Mouse (Mus musculus) neural tube, embryonic 13.5 days (tissue): ENCODE data around the gene Parp4. TPM values are rescaled to one million over a fixed set of nuclear protein-coding genes. Genes with fewer than 3 reads are reported as not detected.

Source experiments
- ATAC-seq: fragments of 200-750 bp; cut with Nextera tagmentation; 2 replicates; pipeline ENCODE4 v1.8.0; 2017; ENCODE audit warnings: low read depth, mild to moderate bottlenecking, moderate TSS enrichment, moderate library complexity
- H3K27ac ChIP-seq: fragments of 300-500 bp; sonication (generic); replicated peaks from 2 replicates; pipeline ENCODE4 v1.5.1; 2015; ENCODE audit warnings: moderate library complexity, mild to moderate bottlenecking, inconsistent platforms
- H3K27me3 ChIP-seq: fragments of 300-500 bp; sonication (generic); 2 replicates; pipeline ENCODE4 v1.6.1; 2015; ENCODE audit warnings: mild to moderate bottlenecking, inconsistent platforms
- H3K36me3 ChIP-seq: fragments of 300-500 bp; sonication (generic); 2 replicates; pipeline ENCODE4 v1.6.1; 2015; ENCODE audit warnings: mild to moderate bottlenecking, inconsistent platforms
- H3K4me1 ChIP-seq: fragments of 300-500 bp; sonication (generic); replicated peaks from 2 replicates; pipeline ENCODE4 v1.6.1; 2015; ENCODE audit warnings: inconsistent platforms
- H3K4me2 ChIP-seq: fragments of 300-500 bp; sonication (generic); 2 replicates; pipeline ENCODE4 v1.6.1; 2015; ENCODE audit warnings: inconsistent platforms, mild to moderate bottlenecking, moderate library complexity
- H3K4me3 ChIP-seq: fragments of 300-500 bp; sonication (generic); 2 replicates; pipeline ENCODE4 v1.5.1; 2015; ENCODE audit warnings: mild to moderate bottlenecking, inconsistent platforms
- H3K9ac ChIP-seq: fragments of 300-500 bp; sonication (generic); 2 replicates; pipeline ENCODE4 v1.6.1; 2015; ENCODE audit warnings: moderate library complexity, mild to moderate bottlenecking, inconsistent platforms
- H3K9me3 ChIP-seq: fragments of 300-500 bp; sonication (generic); 2 replicates; pipeline ENCODE4 v1.6.1; 2016; ENCODE audit warnings: inconsistent platforms
- WGBS: fragments of 180-500 bp; shearing (Covaris S2); methylation state at CpG from one replicate; pipeline ENCODE4 v1.1.7; 2015; 5-methylcytosine and 5-hydroxymethylcytosine counted together
- polyA plus RNA-seq: library from polyadenylated mRNA; unstranded; fragments of >200 nt; fragmentation: Nextera tagmentation; extraction: Ambion mirVana; gene quantifications from 2 replicates; pipeline ENCODE4 v1.2.1, GENCODE M21; 2015

Gene Parp4
- polyA plus RNA-seq, 1 experiment from 2014 or later = 1.1 TPM

DNA sequence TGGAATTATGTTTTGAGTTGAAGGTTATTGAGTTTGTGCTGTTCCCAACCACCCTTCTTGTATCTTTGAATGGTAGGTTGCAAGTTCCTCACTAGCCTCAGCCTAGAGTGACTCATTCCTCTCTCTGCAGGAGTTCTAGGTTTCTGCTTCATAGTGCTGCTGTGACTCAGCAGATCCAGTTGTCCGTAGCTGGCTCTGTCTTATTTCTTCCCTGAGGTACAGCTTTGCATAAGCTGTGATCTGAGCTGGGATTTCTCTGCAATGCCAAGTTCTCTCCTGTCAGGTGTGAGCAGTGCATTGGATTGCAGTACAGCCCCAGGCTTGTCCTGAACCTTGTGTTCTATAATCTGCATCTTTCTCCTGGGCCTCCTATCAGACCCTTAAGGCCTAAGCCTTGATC lies 114.3 kb downstream of the Parp4 start:
- 91% methylated on average over 1 of the region's 1 CpGs for WGBS
- Histone ChIP-seq H3K4me2 (no peak overlapping the region), H3K4me1 (no peaks in the 10 kb centered on the region), H3K4me3 (no peak overlapping the region), H3K9ac (no peak overlapping the region), H3K36me3 (peaks cover 94% of the 10 kb centered on the region), H3K27ac (no peak overlapping the region), H3K27me3 (no peaks in the 10 kb centered on the region), H3K9me3 (no peaks in the 10 kb centered on the region)
- ATAC-seq = no peak

GRCm38 (mm10) chr14:56695495-56695894 lies 120.1 kb downstream of the Parp4 start:
- Histone ChIP-seq H3K27me3 (no peaks in the 10 kb centered on the region), H3K4me3 (no peak overlapping the region), H3K27ac (no peak overlapping the region), H3K9me3 (no peaks in the 10 kb centered on the region), H3K4me2 (no peak overlapping the region), H3K4me1 (no peaks in the 10 kb centered on the region), H3K9ac (no peak overlapping the region), H3K36me3 (peaks cover 97% of the 10 kb centered on the region)
- 82% methylated on average over 3 of the region's 3 CpGs for whole genome bisulfite sequencing
- no peak for ATAC-seq

DNA sequence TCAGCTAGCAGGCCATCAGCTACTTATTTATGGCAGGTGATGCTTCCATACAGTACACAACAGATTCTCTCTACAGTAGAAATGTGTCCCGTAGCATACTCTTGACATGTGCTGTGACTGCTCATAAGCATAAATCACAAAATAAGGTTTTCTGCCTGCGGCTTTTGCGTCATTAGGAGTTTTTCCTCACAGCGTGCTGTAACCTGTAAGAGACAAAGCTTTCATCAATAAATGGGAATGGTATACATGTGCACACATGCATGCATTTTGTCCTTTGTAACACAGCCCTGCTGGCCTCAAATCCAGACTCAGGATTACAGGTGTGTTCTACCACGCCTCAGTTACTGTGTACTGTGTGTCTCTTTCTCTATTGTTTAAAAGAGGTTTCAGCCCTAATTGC lies 122.4 kb downstream of the Parp4 start:
- WGBS = 91% methylated on average over 5 of the region's 5 CpGs
- no peaks in the 10 kb centered on the region for H3K27me3 ChIP-seq
- no peaks in the 10 kb centered on the region for H3K9me3 ChIP-seq
- no peak for ATAC-seq
- H3K4me1 ChIP-seq = no peaks in the 10 kb centered on the region
- H3K27ac ChIP-seq = no peak overlapping the region
- no peak overlapping the region for H3K4me3 ChIP-seq
- H3K36me3 ChIP-seq = peaks cover 77% of the 10 kb centered on the region
- no peak overlapping the region for H3K9ac ChIP-seq
- no peak overlapping the region for H3K4me2 ChIP-seq

DNA sequence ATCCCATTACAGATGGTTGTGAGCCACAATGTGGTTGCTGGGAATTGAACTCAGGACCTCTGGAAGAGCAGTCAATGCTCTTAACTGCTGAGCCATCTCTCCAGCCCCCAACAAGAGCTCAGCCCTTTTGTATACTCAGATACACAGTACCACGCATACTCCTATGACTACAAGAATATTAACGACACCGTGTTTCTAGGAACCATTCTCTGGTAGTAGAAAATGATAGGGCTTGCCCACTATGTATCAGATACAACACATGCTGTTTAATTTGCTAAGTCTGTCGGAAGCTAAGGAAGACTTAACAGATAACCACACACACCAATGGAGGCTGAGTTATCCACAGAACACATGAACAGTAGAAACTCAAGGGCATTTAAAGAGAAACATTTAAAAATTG lies 127.2 kb downstream of the Parp4 start:
- H3K4me2 ChIP-seq = no peak overlapping the region
- no peaks in the 10 kb centered on the region for H3K9me3 ChIP-seq
- H3K36me3 ChIP-seq = peaks cover 30% of the 10 kb centered on the region
- no peak for ATAC-seq
- 93% methylated on average over 4 of the region's 4 CpGs for WGBS
- peaks cover 13% of the 10 kb centered on the region; the same call in 1 of the 2 replicates for H3K4me1 ChIP-seq
- H3K27me3 ChIP-seq = no peaks in the 10 kb centered on the region
- no peak overlapping the region for H3K4me3 ChIP-seq
- H3K27ac ChIP-seq = no peak overlapping the region
- no peak overlapping the region for H3K9ac ChIP-seq

- 79% methylated on average over 4 of the region's 4 CpGs for WGBS
- Histone ChIP-seq H3K9me3 (no peaks in the 10 kb centered on the region), H3K4me3 (no peak overlapping the region), H3K9ac (no peak overlapping the region), H3K27ac (no peak overlapping the region), H3K4me2 (no peak overlapping the region), H3K36me3 (peaks cover 8% of the 10 kb centered on the region), H3K27me3 (no peaks in the 10 kb centered on the region), H3K4me1 (peaks cover 13% of the 10 kb centered on the region; the same call in 1 of the 2 replicates)
- ATAC-seq = no peak
These were observed 130.3 kb downstream of the Parp4 start for GRCm38 (mm10) chr14:56705687-56706086.

Other genes with a start within 250 kb of the Parp4 start
- 0.07 and 0.15 TPM in 2 replicates for gene Atp12a, start 210.6 kb upstream of the Parp4 start, polyA plus RNA-seq
- gene Rnf17, start 173.0 kb upstream of the Parp4 start, polyA plus RNA-seq = 0.28 and 0.68 TPM in 2 replicates
- gene Cenpj, start 194 bp upstream of the Parp4 start, polyA plus RNA-seq = 6.0 and 10.3 TPM in 2 replicates
- 46.0 and 48.3 TPM in 2 replicates for gene Mphosph8, start 92.6 kb downstream of the Parp4 start, polyA plus RNA-seq
- 37.4 and 39.3 TPM in 2 replicates for gene Pspc1, start 202.7 kb downstream of the Parp4 start, polyA plus RNA-seq
- 31.3 and 35.6 TPM in 2 replicates for gene Zmym5, start 236.1 kb downstream of the Parp4 start, polyA plus RNA-seq